Mouse (Mus musculus): Measurements from ENCODE around the gene Emc8.

Emc8 gene

GRCm38 (mm10) chr8:120616663-120617626 is 51.4 kb downstream of the Emc8 start:
- in situ Hi-C loops (cut with MboI, MseI): no loop called here

- in situ Hi-C loops (cut with MboI, MseI): no loop called here
Observed at GRCm38 (mm10) chr8:120614491-120614890, 53.9 kb downstream of the Emc8 start.

- in situ Hi-C loops (cut with MboI, MseI): no loop called here
Observed at GRCm38 (mm10) chr8:120610824-120611223, 57.5 kb downstream of the Emc8 start.

- in situ Hi-C loops (cut with MboI, MseI): no loop called here
Observed at GRCm38 (mm10) chr8:120607885-120608284, 60.5 kb downstream of the Emc8 start.

- in situ Hi-C loops (cut with MboI, MseI): no loop called here
Observed at GRCm38 (mm10) chr8:120607460-120607859, 60.9 kb downstream of the Emc8 start.

Data from T-helper 17 cell (primary cell).